Mouse (Mus musculus) forebrain, embryonic 11.5 days (tissue): ENCODE results near the gene Esyt3. TPM values are rescaled to one million over a fixed set of nuclear protein-coding genes. Genes with fewer than 3 reads are reported as not detected.

Experiments
- ATAC-seq: fragments of 200-750 bp; cut with Nextera tagmentation; replicated peaks from 2 replicates; pipeline ENCODE4 v1.8.0; 2017; ENCODE audit warnings: moderate TSS enrichment; ENCODE audit not compliant: low FRiP score
- DNase-seq: peaks from one replicate; pipeline ENCODE4 v3.0.0-alpha.2; 2017; ENCODE audit warnings: low spot score
- H3K27ac ChIP-seq: fragments of 300-500 bp; sonication (generic); 2 replicates; pipeline ENCODE4 v1.5.1; 2014; ENCODE audit warnings: low read depth, low read length
- H3K27me3 ChIP-seq: fragments of 300-500 bp; sonication (generic); 2 replicates; pipeline ENCODE4 v1.6.1; 2014; ENCODE audit warnings: mild to moderate bottlenecking, low read length, mixed read lengths; ENCODE audit not compliant: control insufficient read depth, insufficient read depth
- H3K36me3 ChIP-seq: fragments of 300-500 bp; sonication (generic); 2 replicates; pipeline ENCODE4 v1.6.1; 2014; ENCODE audit warnings: mild to moderate bottlenecking, low read length, moderate library complexity, mixed read lengths; ENCODE audit not compliant: control insufficient read depth, insufficient read depth
- H3K4me1 ChIP-seq: fragments of 300-500 bp; sonication (generic); replicated peaks from 2 replicates; pipeline ENCODE4 v1.6.1; 2014; ENCODE audit warnings: low read length, mixed read lengths; ENCODE audit not compliant: control insufficient read depth, insufficient read depth
- H3K4me2 ChIP-seq: fragments of 300-500 bp; sonication (generic); 2 replicates; pipeline ENCODE4 v1.6.1; 2014; ENCODE audit warnings: low read depth, mild to moderate bottlenecking, low read length, moderate library complexity, mixed read lengths; ENCODE audit not compliant: severe bottlenecking
- H3K4me3 ChIP-seq: fragments of 300-500 bp; sonication (generic); 2 replicates; pipeline ENCODE4 v1.5.1; 2014; ENCODE audit warnings: low read depth, low read length
- H3K9ac ChIP-seq: fragments of 300-500 bp; sonication (generic); 2 replicates; pipeline ENCODE4 v1.6.1; 2014; ENCODE audit warnings: low read length
- H3K9me3 ChIP-seq: fragments of 300-500 bp; sonication (generic); 2 replicates; pipeline ENCODE4 v1.6.1; 2016; ENCODE audit warnings: low read length, mixed read lengths; ENCODE audit not compliant: control insufficient read depth
- WGBS: fragments of 180-500 bp; shearing (Covaris S2); extraction: QIAGEN DNeasy Blood & Tissue Kit; methylation state at CpG from one replicate; pipeline ENCODE4 v1.1.7; 2014; 5-methylcytosine and 5-hydroxymethylcytosine counted together
- polyA plus RNA-seq: library from polyadenylated mRNA; unstranded; fragments of >200 nt; fragmentation: Nextera tagmentation; extraction: Ambion mirVana; gene quantifications from 2 replicates; pipeline ENCODE4 v1.2.1, GENCODE M21; 2014

Esyt3 gene
- polyA plus RNA-seq, 1 experiment from 2014 or later: 0.35 TPM

- no peaks in the 10 kb centered on the region for H3K4me1 ChIP-seq
- DNase-seq (no peak), ATAC-seq (no peak)
- H3K27ac ChIP-seq: no peak overlapping the region
- H3K27me3 ChIP-seq: no peaks in the 10 kb centered on the region
- H3K9me3 ChIP-seq: no peaks in the 10 kb centered on the region
- H3K36me3 ChIP-seq: no peaks in the 10 kb centered on the region
- 76% methylated on average over 3 of the region's 3 CpGs for WGBS
- H3K4me3 ChIP-seq: no peak overlapping the region
- H3K4me2 ChIP-seq: no peak overlapping the region
- no peak overlapping the region for H3K9ac ChIP-seq
These were observed 16.8 kb downstream of the Esyt3 start for GRCm38 (mm10) chr9:99341600-99341999.

- H3K27ac ChIP-seq: no peak overlapping the region
- DNase-seq (no peak), ATAC-seq (no peak)
- no peaks in the 10 kb centered on the region for H3K27me3 ChIP-seq
- no peak overlapping the region for H3K4me2 ChIP-seq
- H3K9ac ChIP-seq: no peak overlapping the region
- no peaks in the 10 kb centered on the region for H3K36me3 ChIP-seq
- WGBS: 82% methylated on average over 12 of the region's 12 CpGs
- no peak overlapping the region for H3K4me3 ChIP-seq
- no peaks in the 10 kb centered on the region for H3K4me1 ChIP-seq
- H3K9me3 ChIP-seq: no peaks in the 10 kb centered on the region
These were observed 18.2 kb downstream of the Esyt3 start for GRCm38 (mm10) chr9:99340126-99340525.

GRCm38 (mm10) chr9:99339182-99339581, 19.2 kb downstream of the Esyt3 start:
- ATAC-seq (no peak), DNase-seq (no peak)
- no peak overlapping the region for H3K27ac ChIP-seq
- no peak overlapping the region for H3K9ac ChIP-seq
- 79% methylated on average over 1 of the region's 1 CpGs for WGBS
- no peak overlapping the region for H3K4me3 ChIP-seq
- no peak overlapping the region for H3K4me2 ChIP-seq
- no peaks in the 10 kb centered on the region for H3K9me3 ChIP-seq
- no peaks in the 10 kb centered on the region for H3K36me3 ChIP-seq
- no peaks in the 10 kb centered on the region for H3K4me1 ChIP-seq
- no peaks in the 10 kb centered on the region for H3K27me3 ChIP-seq

- H3K27me3 ChIP-seq: no peaks in the 10 kb centered on the region
- no peak overlapping the region for H3K27ac ChIP-seq
- no peaks in the 10 kb centered on the region for H3K4me1 ChIP-seq
- 100% methylated on average over 1 of the region's 1 CpGs for WGBS
- no peak for DNase-seq
- no peaks in the 10 kb centered on the region for H3K9me3 ChIP-seq
- no peaks in the 10 kb centered on the region for H3K36me3 ChIP-seq
- no peak overlapping the region for H3K4me3 ChIP-seq
- H3K4me2 ChIP-seq: no peak overlapping the region
- H3K9ac ChIP-seq: no peak overlapping the region
- ATAC-seq: no peak
These were observed 20.1 kb downstream of the Esyt3 start for GRCm38 (mm10) chr9:99338293-99338692.

- Histone ChIP-seq H3K27ac (no peak overlapping the region), H3K9me3 (no peaks in the 10 kb centered on the region), H3K27me3 (no peaks in the 10 kb centered on the region), H3K36me3 (no peaks in the 10 kb centered on the region), H3K4me2 (no peak overlapping the region), H3K4me1 (no peaks in the 10 kb centered on the region), H3K4me3 (no peak overlapping the region), H3K9ac (no peak overlapping the region)
- ATAC-seq: no peak
- no peak for DNase-seq
- 86% methylated on average over 4 of the region's 4 CpGs for WGBS
These were observed 21.8 kb downstream of the Esyt3 start for GRCm38 (mm10) chr9:99336538-99336937.

- H3K4me1 ChIP-seq: no peaks in the 10 kb centered on the region
- H3K9ac ChIP-seq: no peak overlapping the region
- no peaks in the 10 kb centered on the region for H3K9me3 ChIP-seq
- H3K4me2 ChIP-seq: no peak overlapping the region
- ATAC-seq (no peak), DNase-seq (no peak)
- WGBS: 85% methylated on average over 4 of the region's 4 CpGs
- H3K36me3 ChIP-seq: no peaks in the 10 kb centered on the region
- H3K27ac ChIP-seq: no peak overlapping the region
- H3K27me3 ChIP-seq: no peaks in the 10 kb centered on the region
- H3K4me3 ChIP-seq: no peak overlapping the region
These were observed 31.5 kb downstream of the Esyt3 start for GRCm38 (mm10) chr9:99326881-99327280.

GRCm38 (mm10) chr9:99325961-99326360, 32.4 kb downstream of the Esyt3 start:
- no peak overlapping the region for H3K27ac ChIP-seq
- WGBS: 88% methylated on average over 4 of the region's 4 CpGs
- no peak overlapping the region for H3K4me3 ChIP-seq
- H3K36me3 ChIP-seq: no peaks in the 10 kb centered on the region
- H3K27me3 ChIP-seq: no peaks in the 10 kb centered on the region
- H3K9ac ChIP-seq: no peak overlapping the region
- H3K4me2 ChIP-seq: no peak overlapping the region
- no peaks in the 10 kb centered on the region for H3K4me1 ChIP-seq
- DNase-seq (no peak), ATAC-seq (no peak)
- no peaks in the 10 kb centered on the region for H3K9me3 ChIP-seq

GRCm38 (mm10) chr9:99325208-99325929, 33.0 kb downstream of the Esyt3 start:
- Histone ChIP-seq H3K9ac (no peak overlapping the region), H3K27ac (no peak overlapping the region), H3K36me3 (no peaks in the 10 kb centered on the region), H3K4me1 (no peaks in the 10 kb centered on the region), H3K4me3 (no peak overlapping the region), H3K9me3 (no peaks in the 10 kb centered on the region), H3K4me2 (no peak overlapping the region), H3K27me3 (no peaks in the 10 kb centered on the region)
- DNase-seq (no peak), ATAC-seq (no peak)
- 90% methylated on average over 7 of the region's 7 CpGs for WGBS

- no peaks in the 10 kb centered on the region for H3K4me1 ChIP-seq
- no peak overlapping the region for H3K4me3 ChIP-seq
- DNase-seq (no peak), ATAC-seq (no peak)
- no peak overlapping the region for H3K27ac ChIP-seq
- H3K9me3 ChIP-seq: no peaks in the 10 kb centered on the region
- 92% methylated on average over 8 of the region's 8 CpGs for WGBS
- no peak overlapping the region for H3K9ac ChIP-seq
- H3K4me2 ChIP-seq: no peak overlapping the region
- H3K27me3 ChIP-seq: no peaks in the 10 kb centered on the region
- no peaks in the 10 kb centered on the region for H3K36me3 ChIP-seq
These were observed 38.4 kb downstream of the Esyt3 start for GRCm38 (mm10) chr9:99320006-99320405.
